Mouse (Mus musculus) midbrain, embryonic 13.5 days (tissue): ENCODE results near the gene Tmpo. TPM values are rescaled to one million over a fixed set of nuclear protein-coding genes. Genes with fewer than 3 reads are reported as not detected.

Experiments
- ATAC-seq: fragments of 200-750 bp; cut with Nextera tagmentation; 2 replicates; pipeline ENCODE4 v1.8.0; 2017; ENCODE audit warnings: mild to moderate bottlenecking, moderate TSS enrichment, moderate library complexity
- H3K27ac ChIP-seq: fragments of 300-500 bp; sonication (generic); 2 replicates; pipeline ENCODE4 v1.5.1; 2015; ENCODE audit warnings: inconsistent platforms, mild to moderate bottlenecking, moderate library complexity
- H3K27me3 ChIP-seq: fragments of 300-500 bp; sonication (generic); 2 replicates; pipeline ENCODE4 v1.6.1; 2015; ENCODE audit warnings: mild to moderate bottlenecking, inconsistent platforms
- H3K36me3 ChIP-seq: fragments of 300-500 bp; sonication (generic); 2 replicates; pipeline ENCODE4 v1.6.1; 2015; ENCODE audit warnings: mild to moderate bottlenecking, inconsistent platforms
- H3K4me1 ChIP-seq: fragments of 300-500 bp; sonication (generic); replicated peaks from 2 replicates; pipeline ENCODE4 v1.6.1; 2015; ENCODE audit warnings: inconsistent platforms
- H3K4me2 ChIP-seq: fragments of 300-500 bp; sonication (generic); replicated peaks from 2 replicates; pipeline ENCODE4 v1.6.1; 2015; ENCODE audit warnings: moderate library complexity, mild to moderate bottlenecking, inconsistent platforms
- H3K4me3 ChIP-seq: fragments of 300-500 bp; sonication (generic); replicated peaks from 2 replicates; pipeline ENCODE4 v1.5.1; 2015; ENCODE audit warnings: mild to moderate bottlenecking, inconsistent platforms
- H3K9ac ChIP-seq: fragments of 300-500 bp; sonication (generic); replicated peaks from 2 replicates; pipeline ENCODE4 v1.6.1; 2015; ENCODE audit warnings: mild to moderate bottlenecking, inconsistent platforms
- H3K9me3 ChIP-seq: fragments of 300-500 bp; sonication (generic); 2 replicates; pipeline ENCODE4 v1.6.1; 2016; ENCODE audit warnings: mild to moderate bottlenecking, inconsistent platforms
- WGBS: fragments of 180-500 bp; shearing (Covaris S2); methylation state at CpG from one replicate; pipeline ENCODE4 v1.1.7; 2015; 5-methylcytosine and 5-hydroxymethylcytosine counted together
- polyA plus RNA-seq: library from polyadenylated mRNA; unstranded; fragments of >200 nt; fragmentation: Nextera tagmentation; extraction: Ambion mirVana; gene quantifications from 2 replicates; pipeline ENCODE4 v1.2.1, GENCODE M21; 2015

The Tmpo gene
- polyA plus RNA-seq, 1 experiment from 2014 or later = 175 TPM

GRCm38 (mm10) chr10:91123828-91124822 is 57.0 kb downstream of the Tmpo start, which contains the start of gene Slc25a3:
Gene Slc25a3 (minus strand): TSS chr10:91124059.
- Histone ChIP-seq H3K9ac (peak within 1 kb of the TSS; percentile 98), H3K36me3 (peaks cover 25% of the 10 kb centered on the region), H3K27me3 (no peaks in the 10 kb centered on the region), H3K4me3 (peak within 1 kb of the TSS; percentile 98), H3K27ac (peak within 1 kb of the TSS; percentile 94), H3K4me2 (peak within 1 kb of the TSS; percentile 98), H3K4me1 (peaks cover 23% of the 10 kb centered on the region), H3K9me3 (no peaks in the 10 kb centered on the region)
- peak; percentile 100 for ATAC-seq
- 14% methylated on average over 57 of the region's 59 CpGs for WGBS

- peaks cover 23% of the 10 kb centered on the region for H3K4me1 ChIP-seq
- H3K9ac ChIP-seq = peak overlapping the region; percentile 98
- H3K9me3 ChIP-seq = no peaks in the 10 kb centered on the region
- peak overlapping the region; percentile 98 for H3K4me2 ChIP-seq
- H3K27me3 ChIP-seq = no peaks in the 10 kb centered on the region
- peak overlapping the region; percentile 94 for H3K27ac ChIP-seq
- ATAC-seq = no peak
- under 1% methylated on average over 34 of the region's 44 CpGs for WGBS
- H3K4me3 ChIP-seq = peak overlapping the region; percentile 98
- peaks cover 31% of the 10 kb centered on the region for H3K36me3 ChIP-seq
These were observed 57.8 kb downstream of the Tmpo start for GRCm38 (mm10) chr10:91123281-91123827.

GRCm38 (mm10) chr10:91122646-91123045 is 58.5 kb downstream of the Tmpo start:
- 40% methylated on average over 6 of the region's 6 CpGs for WGBS
- H3K4me2 ChIP-seq = peak overlapping the region; percentile 98
- no peaks in the 10 kb centered on the region for H3K27me3 ChIP-seq
- H3K27ac ChIP-seq = no peak overlapping the region
- H3K36me3 ChIP-seq = peaks cover 37% of the 10 kb centered on the region
- peak overlapping the region; percentile 98 for H3K4me3 ChIP-seq
- H3K9ac ChIP-seq = peak overlapping the region; percentile 98
- H3K4me1 ChIP-seq = peaks cover 23% of the 10 kb centered on the region
- no peak for ATAC-seq
- no peaks in the 10 kb centered on the region for H3K9me3 ChIP-seq

- 91% methylated on average over 12 of the region's 12 CpGs for WGBS
These were observed 64.2 kb downstream of the Tmpo start for GRCm38 (mm10) chr10:91116958-91117357.

GRCm38 (mm10) chr10:91109841-91110240 is 71.3 kb downstream of the Tmpo start:
- Histone ChIP-seq H3K9me3 (0 out of 2 replicates have a peak, but pooled peaks cover 3% of the 10 kb centered on the region), H3K4me3 (no peak overlapping the region), H3K4me2 (no peak overlapping the region), H3K27ac (no peak overlapping the region), H3K9ac (no peak overlapping the region), H3K36me3 (peaks cover 40% of the 10 kb centered on the region), H3K27me3 (no peaks in the 10 kb centered on the region), H3K4me1 (no peaks in the 10 kb centered on the region)
- ATAC-seq = no peak
- WGBS = 87% methylated on average over 4 of the region's 4 CpGs

More at GRCm38 (mm10) chr10:91116958-91117357, 64.2 kb downstream of the Tmpo start:
- H3K4me3 ChIP-seq = no peak overlapping the region
- H3K4me1 ChIP-seq = peaks cover 6% of the 10 kb centered on the region
- no peaks in the 10 kb centered on the region for H3K9me3 ChIP-seq
- H3K36me3 ChIP-seq = peaks cover 86% of the 10 kb centered on the region
- no peak overlapping the region for H3K9ac ChIP-seq
- no peaks in the 10 kb centered on the region for H3K27me3 ChIP-seq
- no peak overlapping the region for H3K4me2 ChIP-seq
- H3K27ac ChIP-seq = no peak overlapping the region
- no peak for ATAC-seq

- ATAC-seq = no peak
- Histone ChIP-seq H3K4me2 (no peak overlapping the region), H3K9ac (no peak overlapping the region), H3K9me3 (0 out of 2 replicates have a peak, but pooled peaks cover under 1% of the 10 kb centered on the region), H3K36me3 (peaks cover 17% of the 10 kb centered on the region), H3K4me3 (no peak overlapping the region), H3K27ac (no peak overlapping the region), H3K4me1 (no peaks in the 10 kb centered on the region), H3K27me3 (no peaks in the 10 kb centered on the region)
- WGBS = 80% methylated on average over 3 of the region's 3 CpGs
These were observed 75.1 kb downstream of the Tmpo start for GRCm38 (mm10) chr10:91105981-91106380.

- no peaks in the 10 kb centered on the region for H3K9me3 ChIP-seq
- H3K4me2 ChIP-seq = no peak overlapping the region
- H3K27me3 ChIP-seq = no peaks in the 10 kb centered on the region
- no peak overlapping the region for H3K27ac ChIP-seq
- H3K9ac ChIP-seq = no peak overlapping the region
- ATAC-seq = no peak
- peaks cover 10% of the 10 kb centered on the region for H3K36me3 ChIP-seq
- 94% methylated on average over 14 of the region's 14 CpGs for WGBS
- no peaks in the 10 kb centered on the region for H3K4me1 ChIP-seq
- H3K4me3 ChIP-seq = no peak overlapping the region
These were observed 78.1 kb downstream of the Tmpo start for GRCm38 (mm10) chr10:91102799-91103590.

GRCm38 (mm10) chr10:91101936-91102335 is 79.2 kb downstream of the Tmpo start:
- no peak overlapping the region for H3K27ac ChIP-seq
- H3K9ac ChIP-seq = no peak overlapping the region
- peaks cover 10% of the 10 kb centered on the region for H3K36me3 ChIP-seq
- no peaks in the 10 kb centered on the region for H3K27me3 ChIP-seq
- no peaks in the 10 kb centered on the region for H3K9me3 ChIP-seq
- ATAC-seq = no peak
- H3K4me1 ChIP-seq = no peaks in the 10 kb centered on the region
- 95% methylated on average over 25 of the region's 25 CpGs for WGBS
- no peak overlapping the region for H3K4me2 ChIP-seq
- no peak overlapping the region for H3K4me3 ChIP-seq

GRCm38 (mm10) chr10:91100101-91100500 is 81.0 kb downstream of the Tmpo start:
- WGBS = 83% methylated on average over 1 of the region's 1 CpGs
- Histone ChIP-seq H3K36me3 (peaks cover 14% of the 10 kb centered on the region), H3K4me3 (no peak overlapping the region), H3K27me3 (no peaks in the 10 kb centered on the region), H3K9me3 (no peaks in the 10 kb centered on the region), H3K4me2 (no peak overlapping the region), H3K4me1 (no peaks in the 10 kb centered on the region), H3K27ac (no peak overlapping the region), H3K9ac (no peak overlapping the region)
- no peak for ATAC-seq

GRCm38 (mm10) chr10:91098056-91098455 is 83.1 kb downstream of the Tmpo start:
- Histone ChIP-seq H3K27me3 (no peaks in the 10 kb centered on the region), H3K4me3 (no peak overlapping the region), H3K36me3 (peaks cover 14% of the 10 kb centered on the region), H3K9ac (no peak overlapping the region), H3K27ac (no peak overlapping the region), H3K4me1 (no peaks in the 10 kb centered on the region), H3K9me3 (no peaks in the 10 kb centered on the region), H3K4me2 (no peak overlapping the region)
- WGBS = 94% methylated on average over 8 of the region's 8 CpGs
- no peak for ATAC-seq
